Mouse (Mus musculus) MEL (cell line): ENCODE results near the gene Atp5d. TPM values are rescaled to one million over a fixed set of nuclear protein-coding genes. Genes with fewer than 3 reads are reported as not detected.
A peak's percentile ranks its signal among the peaks of the same experiment; 100 is the strongest.

Experiments used
- DNase-seq: peaks from one replicate; pipeline ENCODE4 v3.0.0; 2011; ENCODE audit warnings: low read depth, low spot score
- H3K27ac ChIP-seq: 2 replicates; pipeline ENCODE4 v1.5.1; 2012; ENCODE audit warnings: low read depth, mild to moderate bottlenecking, control low read depth, low read length, moderate library complexity; ENCODE audit not compliant: control insufficient read depth
- H3K27me3 ChIP-seq, 2 experiments: fragments of 150-350 bp in 1 of 2; sonication (generic) in 1 of 2; 2 replicates each; pipeline ENCODE4 v1.6.1; 2012; ENCODE audit warnings: low read length in 2 of 2, mild to moderate bottlenecking in 2 of 2, improper control_type of control experiment in 1 of 2, moderate library complexity in 1 of 2; ENCODE audit not compliant: insufficient read depth in 2 of 2, control insufficient read depth in 1 of 2
- H3K36me3 ChIP-seq, 2 experiments: 2 replicates each; pipeline ENCODE4 v1.6.1; 2012 to 2014; ENCODE audit warnings: low read length in 2 of 2, improper control_type of control experiment in 1 of 2, inconsistent platforms in 1 of 2, mild to moderate bottlenecking in 1 of 2; ENCODE audit not compliant: insufficient read depth in 2 of 2, control insufficient read depth in 1 of 2
- H3K4me1 ChIP-seq, 2 experiments: fragments of 150-350 bp in 1 of 2; sonication (generic) in 1 of 2; 2 replicates each; pipeline ENCODE4 v1.6.1; 2012; ENCODE audit warnings: low read length in 2 of 2, improper control_type of control experiment in 1 of 2, mild to moderate bottlenecking in 1 of 2; ENCODE audit not compliant: insufficient read depth in 2 of 2, control insufficient read depth in 1 of 2
- H3K4me3 ChIP-seq, 2 experiments: fragments of 150-350 bp in 1 of 2; sonication (generic) in 1 of 2; 2 replicates each; pipeline ENCODE4 v1.5.1; 2012; ENCODE audit warnings: low read depth in 2 of 2, low read length in 2 of 2, mild to moderate bottlenecking in 2 of 2, moderate library complexity in 2 of 2, control low read depth in 1 of 2, improper control_type of control experiment in 1 of 2; ENCODE audit not compliant: control insufficient read depth in 1 of 2, insufficient read depth in 1 of 2
- H3K79me2 ChIP-seq: 2 replicates; pipeline ENCODE4 v1.6.1; 2012; ENCODE audit warnings: mild to moderate bottlenecking, low read length, moderate library complexity; ENCODE audit not compliant: control insufficient read depth, poor library complexity, insufficient read depth
- H3K9ac ChIP-seq: 2 replicates; pipeline ENCODE4 v1.6.1; 2012; ENCODE audit warnings: low read depth, mild to moderate bottlenecking, control low read depth, low read length, moderate library complexity; ENCODE audit not compliant: control insufficient read depth, poor library complexity, severe bottlenecking
- H3K9me3 ChIP-seq: fragments of 150-350 bp; sonication (generic); replicated peaks from 2 replicates; pipeline ENCODE4 v1.6.1; 2012; ENCODE audit warnings: mild to moderate bottlenecking, low read length, improper control_type of control experiment, moderate library complexity; ENCODE audit not compliant: insufficient read depth
- BHLHE40 ChIP-seq: IDR thresholded peaks from 2 replicates; pipeline ENCODE4 v1.6.1; 2012; ENCODE audit warnings: low read depth, mild to moderate bottlenecking, inconsistent platforms, low read length, improper control_type of control experiment, borderline replicate concordance
- CHD2 ChIP-seq: IDR thresholded peaks from 2 replicates; pipeline ENCODE4 v1.6.1; 2011; ENCODE audit warnings: low read length, improper control_type of control experiment
- CTCF ChIP-seq, 3 experiments: IDR thresholded peaks in 2 of 3; conservative IDR thresholded peaks in 1 of 3; 2 replicates each; pipeline ENCODE4 v1.5.1; 2011 to 2012; ENCODE audit warnings: low read length in 3 of 3, low read depth in 2 of 3, mild to moderate bottlenecking in 2 of 3, improper control_type of control experiment in 1 of 3, inconsistent platforms in 1 of 3, mixed read lengths in 1 of 3, moderate library complexity in 1 of 3; ENCODE audit not compliant: control insufficient read depth in 1 of 3, insufficient read depth in 1 of 3, poor library complexity in 1 of 3, severe bottlenecking in 1 of 3
- ELF1 ChIP-seq: IDR thresholded peaks from 2 replicates; pipeline ENCODE4 v1.6.1; 2014; ENCODE audit warnings: low read depth, mild to moderate bottlenecking, inconsistent platforms, low read length, improper control_type of control experiment, moderate library complexity
- GABPA ChIP-seq: IDR thresholded peaks from 2 replicates; pipeline ENCODE4 v1.6.1; 2012; ENCODE audit warnings: low read depth, mild to moderate bottlenecking, inconsistent platforms, low read length, improper control_type of control experiment, moderate library complexity
- GATA1 ChIP-seq: IDR thresholded peaks from 2 replicates; pipeline ENCODE4 v1.6.1; 2011; ENCODE audit warnings: low read depth, low read length, improper control_type of control experiment
- JUND ChIP-seq: IDR thresholded peaks from 2 replicates; pipeline ENCODE4 v1.6.1; 2011; ENCODE audit warnings: low read depth, mild to moderate bottlenecking, improper control_type of control experiment, low read length
- KAT2A ChIP-seq: conservative IDR thresholded peaks from 2 replicates; pipeline ENCODE4 v1.6.1; 2012; ENCODE audit warnings: low read depth, low read length, improper control_type of control experiment, inconsistent platforms
- NELFE ChIP-seq: IDR thresholded peaks from 2 replicates; pipeline ENCODE4 v1.6.1; 2011; ENCODE audit warnings: low read depth, low read length, improper control_type of control experiment
- POLR2A ChIP-seq, 2 experiments: IDR thresholded peaks; 2 replicates each; pipeline ENCODE4 v1.6.1; 2011 to 2012; ENCODE audit warnings: low read length in 2 of 2, mild to moderate bottlenecking in 2 of 2, control low read depth in 1 of 2, improper control_type of control experiment in 1 of 2, low read depth in 1 of 2, moderate library complexity in 1 of 2; ENCODE audit not compliant: control insufficient read depth in 1 of 2, insufficient read depth in 1 of 2, poor library complexity in 1 of 2
- POLR2AphosphoS2 ChIP-seq: IDR thresholded peaks from 2 replicates; pipeline ENCODE4 v1.6.1; 2011; ENCODE audit warnings: low read length, improper control_type of control experiment
- RAD21 ChIP-seq: IDR thresholded peaks from 2 replicates; pipeline ENCODE4 v1.6.1; 2011; ENCODE audit warnings: mild to moderate bottlenecking, low read depth, low read length, improper control_type of control experiment
- TBP ChIP-seq: IDR thresholded peaks from 2 replicates; pipeline ENCODE4 v1.8.0; 2011; ENCODE audit warnings: low read depth, low read length, improper control_type of control experiment
- USF2 ChIP-seq, 2 experiments: IDR thresholded peaks; 2 replicates each; pipeline ENCODE4 v1.6.1; 2011 to 2012; ENCODE audit warnings: improper control_type of control experiment in 2 of 2, low read length in 2 of 2, borderline replicate concordance in 1 of 2, inconsistent platforms in 1 of 2, low read depth in 1 of 2, mild to moderate bottlenecking in 1 of 2; ENCODE audit not compliant: insufficient read depth in 1 of 2
- ZC3H11A ChIP-seq: IDR thresholded peaks from 2 replicates; pipeline ENCODE4 v1.6.1; 2012; ENCODE audit warnings: low read depth, mild to moderate bottlenecking, inconsistent platforms, low read length, improper control_type of control experiment
- ZKSCAN1 ChIP-seq: IDR thresholded peaks from 2 replicates; pipeline ENCODE4 v1.6.1; 2012; ENCODE audit warnings: low read depth, mild to moderate bottlenecking, inconsistent platforms, low read length, improper control_type of control experiment, moderate library complexity
- ZNF384 ChIP-seq: IDR thresholded peaks from 2 replicates; pipeline ENCODE4 v1.6.1; 2012; ENCODE audit warnings: low read depth, mild to moderate bottlenecking, inconsistent platforms, low read length, improper control_type of control experiment
- polyA plus RNA-seq, 2 experiments: library from polyadenylated mRNA; stranded (reverse) in 1 of 2; unstranded in 1 of 2; fragments of >175 nt in 1 of 2; fragments of >200 nt in 1 of 2; gene quantifications; 2 replicates each; pipeline versions ENCODE4 v1.2.1 to v1.2.4; 2012; ENCODE audit warnings: low replicate concordance in 2 of 2, low read depth in 1 of 2; ENCODE audit not compliant: insufficient read length in 2 of 2, insufficient read depth in 1 of 2, missing spikeins in 1 of 2
- total RNA-seq: library from RNA; depleted of rRNA; stranded (reverse); fragments of 300-350 nt; gene quantifications from 2 replicates; pipeline ENCODE4 v1.2.3, GENCODE M21; 2012

Atp5d gene
- total and polyA plus RNA-seq, 3 experiments: 300 to 657 (median 308) TPM

- TF ChIP-seq RAD21: no peak
- no peak for TF ChIP-seq GATA1
- TF ChIP-seq JUND: no peak
- peak; percentile 95 for TF ChIP-seq ZNF384
Measured at GRCm38 (mm10) chr10:80172527-80173292, 34.3 kb downstream of the Atp5d start, which contains the start of gene 1600002K03Rik (continued).

GRCm38 (mm10) chr10:80173358-80173757, 34.9 kb downstream of the Atp5d start:
- peak overlapping the region; percentile 68 for H3K9ac ChIP-seq
- H3K4me1 ChIP-seq: peaks cover 0 to 11% of the 10 kb centered on the region in 2 experiments; a peak in 1 of 4 replicates
- peak overlapping the region; percentile 47 to 85 for H3K4me3 ChIP-seq
- DNase-seq: no peak
- peak overlapping the region; percentile 56 for H3K27ac ChIP-seq
- H3K36me3 ChIP-seq: peaks cover 0 to 12% of the 10 kb centered on the region in 2 experiments; a peak in 2 of 4 replicates
- no peaks in the 10 kb centered on the region for H3K27me3 ChIP-seq
- peaks cover 8% of the 10 kb centered on the region; the same call in 1 of the 2 replicates for H3K79me2 ChIP-seq
- peak; percentile 77 for TF ChIP-seq ZNF384
- no peak for TF ChIP-seq ZKSCAN1
- peak; percentile 46; the same call in 1 of the 2 replicates for TF ChIP-seq BHLHE40
- H3K9me3 ChIP-seq: no peaks in the 10 kb centered on the region

GRCm38 (mm10) chr10:80173955-80174640, 35.7 kb downstream of the Atp5d start:
- TF ChIP-seq ZNF384 (no peak), NELFE (no peak), ZC3H11A (no peak), GATA1 (no peak), CHD2 (no peak), GABPA (no peak), POLR2A (IDR thresholded peaks at IDR 0.05; ENCODE audit: control insufficient read depth in 1 of 2, insufficient read depth in 1 of 2, low read depth in 1 of 2, low read length in 2 of 2, poor library complexity in 1 of 2) (no peak), CTCF (IDR thresholded peaks at IDR 0.05 in 2 of 3, conservative IDR thresholded peaks at IDR 0.05 in 1 of 3; ENCODE audit: control insufficient read depth in 1 of 3, insufficient read depth in 1 of 3, low read depth in 2 of 3, low read length in 3 of 3, poor library complexity in 1 of 3, severe bottlenecking in 1 of 3) (no peak), USF2 (IDR thresholded peaks at IDR 0.05; ENCODE audit: borderline replicate concordance in 1 of 2, insufficient read depth in 1 of 2, low read depth in 1 of 2, low read length in 2 of 2) (no peak), TBP (no peak), ELF1 (no peak), KAT2A (no peak), POLR2AphosphoS2 (no peak)
- Histone ChIP-seq H3K4me3 (no peak overlapping the region), H3K9me3 (no peaks in the 10 kb centered on the region), H3K27ac (no peak overlapping the region), H3K79me2 (peaks cover 4% of the 10 kb centered on the region; the same call in 1 of the 2 replicates), H3K9ac (no peak overlapping the region; the same call in 1 of the 2 replicates), H3K4me1 (peaks cover 0 to 6% of the 10 kb centered on the region in 2 experiments; a peak in 1 of 4 replicates), H3K27me3 (peaks cover 3 to 6% of the 10 kb centered on the region in 2 experiments), H3K36me3 (peaks cover 0 to 8% of the 10 kb centered on the region in 2 experiments; a peak in 2 of 4 replicates)
- no peak for DNase-seq
